Mouse (Mus musculus) liver, embryonic 12.5 days (tissue): ENCODE measurements at regions not wholly inside any gene's neighbourhood (a gene's known extent, or its start where the extent isn't known, plus 50 kb on each side); places are given as distances from the start of the nearest gene placed in this dataset.

ENCODE experiments used
- ATAC-seq: fragments of 200-750 bp; cut with Nextera tagmentation; 2 replicates; pipeline ENCODE4 v1.8.0; 2017; ENCODE audit warnings: moderate number of reproducible peaks, mild to moderate bottlenecking, moderate library complexity
- H3K27ac ChIP-seq: fragments of 300-500 bp; sonication (generic); 2 replicates; pipeline ENCODE4 v1.5.1; 2016; ENCODE audit warnings: mild to moderate bottlenecking
- H3K27me3 ChIP-seq: fragments of 300-500 bp; sonication (generic); replicated peaks from 2 replicates; pipeline ENCODE4 v1.6.1; 2016; ENCODE audit warnings: mild to moderate bottlenecking, moderate library complexity
- H3K36me3 ChIP-seq: fragments of 300-500 bp; sonication (generic); 2 replicates; pipeline ENCODE4 v1.6.1; 2016; ENCODE audit warnings: mild to moderate bottlenecking, moderate library complexity
- H3K4me1 ChIP-seq: fragments of 300-500 bp; sonication (generic); 2 replicates; pipeline ENCODE4 v1.6.1; 2016
- H3K4me2 ChIP-seq: fragments of 300-500 bp; sonication (generic); 2 replicates; pipeline ENCODE4 v1.6.1; 2016; ENCODE audit warnings: mild to moderate bottlenecking, moderate library complexity
- H3K4me3 ChIP-seq: fragments of 300-500 bp; sonication (generic); 2 replicates; pipeline ENCODE4 v1.5.1; 2016; ENCODE audit warnings: mild to moderate bottlenecking, moderate library complexity
- H3K9ac ChIP-seq: fragments of 300-500 bp; sonication (generic); 2 replicates; pipeline ENCODE4 v1.6.1; 2016; ENCODE audit warnings: mild to moderate bottlenecking, moderate library complexity
- H3K9me3 ChIP-seq: fragments of 300-500 bp; sonication (generic); replicated peaks from 2 replicates; pipeline ENCODE4 v1.6.1; 2016; ENCODE audit warnings: mild to moderate bottlenecking, moderate library complexity
- WGBS: fragments of 180-500 bp; shearing (Covaris S2); methylation state at CpG from one replicate; pipeline ENCODE4 v1.1.7; 2016; ENCODE audit not compliant: insufficient replicate concordance; 5-methylcytosine and 5-hydroxymethylcytosine counted together

DNA sequence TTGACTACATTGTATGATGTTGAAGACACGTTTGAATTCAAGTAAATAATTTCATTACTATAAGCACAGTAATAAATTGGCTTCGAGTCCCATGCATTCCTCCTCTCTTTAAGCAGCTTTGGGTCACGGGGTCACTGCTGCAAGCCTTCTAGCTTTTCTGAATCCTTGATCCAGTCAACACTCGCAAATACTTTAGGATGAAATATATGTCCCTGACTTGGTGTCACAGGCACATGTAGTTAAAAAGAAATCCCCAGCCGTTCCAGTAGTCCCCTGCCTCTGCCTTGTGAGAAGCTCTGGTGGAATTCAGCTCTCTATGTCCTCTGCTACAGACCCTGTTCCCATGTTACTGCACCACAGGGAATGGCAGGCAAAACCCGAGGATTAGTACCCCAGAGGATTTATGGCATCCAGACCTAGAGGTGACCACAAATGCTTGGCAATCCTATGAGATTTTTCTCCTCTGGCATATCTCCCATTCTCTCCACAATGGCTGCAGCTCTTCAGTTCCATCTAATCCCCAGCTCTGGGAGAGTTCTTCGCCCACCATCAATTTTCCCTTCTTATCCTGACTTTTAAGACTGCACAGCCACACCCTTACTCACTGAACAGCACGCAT is 449.0 kb downstream of the Fat4 start:
- H3K36me3 ChIP-seq: no peaks in the 10 kb centered on the region
- no peak overlapping the region for H3K4me3 ChIP-seq
- no peak overlapping the region for H3K4me2 ChIP-seq
- no peak overlapping the region for H3K9ac ChIP-seq
- no peaks in the 10 kb centered on the region for H3K27me3 ChIP-seq
- 53% methylated on average over 8 of the region's 8 CpGs for WGBS
- no peaks in the 10 kb centered on the region for H3K4me1 ChIP-seq
- H3K27ac ChIP-seq: no peak overlapping the region
- ATAC-seq: no peak
- no peaks in the 10 kb centered on the region for H3K9me3 ChIP-seq

DNA sequence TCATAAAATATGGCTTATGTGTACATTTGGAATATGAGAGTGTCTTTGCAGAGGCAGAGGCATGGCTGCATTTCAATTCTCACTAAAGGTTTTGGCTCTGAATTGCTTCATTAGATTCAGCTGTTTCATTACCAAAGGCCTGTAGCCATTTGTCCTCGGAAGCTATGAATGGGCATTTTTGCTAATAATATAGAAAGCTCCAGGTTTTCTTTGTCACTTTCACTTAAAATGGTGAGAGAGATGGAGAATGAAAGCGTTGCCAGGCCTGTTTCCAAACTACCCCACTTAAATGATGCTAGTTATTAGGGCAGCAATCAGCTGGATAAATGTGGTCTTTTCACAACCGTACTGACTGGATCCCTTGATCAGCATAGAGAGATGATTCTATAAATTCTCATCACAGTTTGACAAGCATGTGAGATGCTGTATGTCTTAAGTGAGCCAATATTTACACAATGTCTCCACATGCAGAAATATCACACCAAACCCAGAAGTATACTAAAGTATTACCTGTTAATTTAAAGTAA is 454.5 kb downstream of the Fat4 start:
- Histone ChIP-seq H3K4me3 (no peak overlapping the region), H3K9ac (no peak overlapping the region), H3K27me3 (no peaks in the 10 kb centered on the region), H3K27ac (no peak overlapping the region), H3K36me3 (no peaks in the 10 kb centered on the region), H3K9me3 (no peaks in the 10 kb centered on the region), H3K4me1 (no peaks in the 10 kb centered on the region), H3K4me2 (no peak overlapping the region)
- ATAC-seq: no peak
- WGBS: 65% methylated on average over 3 of the region's 3 CpGs

DNA sequence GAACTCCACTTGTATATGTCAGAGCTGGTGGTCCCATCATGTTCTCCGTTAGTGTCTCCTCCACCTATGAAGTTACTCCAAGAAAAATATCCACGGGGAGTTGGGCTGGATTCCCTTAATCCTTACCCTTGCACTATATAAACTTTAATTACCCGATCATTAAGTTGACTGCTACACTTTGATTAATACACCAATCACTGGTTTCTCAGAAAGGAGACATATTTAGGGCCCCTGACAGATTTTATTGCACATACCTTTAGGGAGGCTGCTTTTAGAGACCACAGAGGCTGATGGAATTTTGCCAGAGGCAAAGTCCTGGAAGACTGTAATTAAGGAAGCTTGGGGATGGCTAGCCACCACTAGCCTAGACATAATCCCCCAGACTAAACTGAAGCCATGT is 457.3 kb downstream of the Fat4 start:
- H3K9me3 ChIP-seq: no peaks in the 10 kb centered on the region
- no peak overlapping the region for H3K27ac ChIP-seq
- H3K9ac ChIP-seq: no peak overlapping the region
- no peak overlapping the region for H3K4me2 ChIP-seq
- no peak overlapping the region for H3K4me3 ChIP-seq
- ATAC-seq: no peak
- no peaks in the 10 kb centered on the region for H3K4me1 ChIP-seq
- no peaks in the 10 kb centered on the region for H3K27me3 ChIP-seq
- WGBS: 75% methylated on average over 3 of the region's 3 CpGs
- H3K36me3 ChIP-seq: no peaks in the 10 kb centered on the region

GRCm38 (mm10) chr3:39347578-39347977 is 460.8 kb downstream of the Fat4 start:
- WGBS: 78% methylated on average over 4 of the region's 4 CpGs
- H3K27ac ChIP-seq: no peak overlapping the region

DNA sequence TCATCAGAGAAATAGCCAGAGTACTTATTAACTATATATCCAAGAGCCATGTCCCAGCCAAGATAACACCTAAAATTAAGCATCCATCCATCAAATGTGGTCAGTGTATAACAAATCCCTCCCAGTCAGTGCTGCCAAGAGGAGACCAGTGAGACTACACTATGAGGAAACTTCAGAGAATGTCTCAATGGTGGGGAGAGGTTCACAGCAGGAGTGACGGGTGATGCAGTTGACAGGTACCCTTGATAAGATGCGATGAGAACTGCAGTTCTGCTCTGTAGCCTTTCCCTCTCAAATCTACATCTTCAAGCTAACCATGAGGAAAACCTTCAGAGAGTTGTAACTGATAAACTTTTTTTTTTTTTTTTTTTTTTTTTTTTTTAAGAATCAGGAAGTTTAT is 470.3 kb downstream of the Fat4 start:
- WGBS: 47% methylated on average over 2 of the region's 2 CpGs
- Histone ChIP-seq H3K4me1 (no peaks in the 10 kb centered on the region), H3K36me3 (no peaks in the 10 kb centered on the region), H3K9ac (no peak overlapping the region), H3K4me2 (no peak overlapping the region), H3K27ac (no peak overlapping the region), H3K4me3 (no peak overlapping the region), H3K27me3 (no peaks in the 10 kb centered on the region), H3K9me3 (no peaks in the 10 kb centered on the region)
- no peak for ATAC-seq

More at GRCm38 (mm10) chr3:39347578-39347977, 460.8 kb downstream of the Fat4 start:
- Histone ChIP-seq H3K36me3 (no peaks in the 10 kb centered on the region), H3K9me3 (no peaks in the 10 kb centered on the region), H3K4me2 (no peak overlapping the region), H3K4me1 (no peaks in the 10 kb centered on the region), H3K27me3 (no peaks in the 10 kb centered on the region), H3K4me3 (no peak overlapping the region), H3K9ac (no peak overlapping the region)
- ATAC-seq: no peak

- no peak overlapping the region for H3K9ac ChIP-seq
- no peaks in the 10 kb centered on the region for H3K27me3 ChIP-seq
- H3K9me3 ChIP-seq: no peaks in the 10 kb centered on the region
- WGBS: 55% methylated on average over 2 of the region's 2 CpGs
- H3K4me3 ChIP-seq: no peak overlapping the region
- no peak overlapping the region for H3K4me2 ChIP-seq
- H3K27ac ChIP-seq: no peak overlapping the region
- no peaks in the 10 kb centered on the region for H3K36me3 ChIP-seq
- H3K4me1 ChIP-seq: no peaks in the 10 kb centered on the region
- ATAC-seq: no peak
These were observed 473.5 kb downstream of the Fat4 start for GRCm38 (mm10) chr3:39360278-39360677.

GRCm38 (mm10) chr3:39370926-39371325 is 484.2 kb downstream of the Fat4 start:
- ATAC-seq: no peak
- no peak overlapping the region for H3K4me3 ChIP-seq
- no peaks in the 10 kb centered on the region for H3K36me3 ChIP-seq
- H3K9ac ChIP-seq: no peak overlapping the region
- H3K27ac ChIP-seq: no peak overlapping the region
- WGBS: 69% methylated on average over 4 of the region's 4 CpGs
- H3K27me3 ChIP-seq: no peaks in the 10 kb centered on the region
- H3K4me1 ChIP-seq: no peaks in the 10 kb centered on the region
- no peaks in the 10 kb centered on the region for H3K9me3 ChIP-seq
- no peak overlapping the region for H3K4me2 ChIP-seq

DNA sequence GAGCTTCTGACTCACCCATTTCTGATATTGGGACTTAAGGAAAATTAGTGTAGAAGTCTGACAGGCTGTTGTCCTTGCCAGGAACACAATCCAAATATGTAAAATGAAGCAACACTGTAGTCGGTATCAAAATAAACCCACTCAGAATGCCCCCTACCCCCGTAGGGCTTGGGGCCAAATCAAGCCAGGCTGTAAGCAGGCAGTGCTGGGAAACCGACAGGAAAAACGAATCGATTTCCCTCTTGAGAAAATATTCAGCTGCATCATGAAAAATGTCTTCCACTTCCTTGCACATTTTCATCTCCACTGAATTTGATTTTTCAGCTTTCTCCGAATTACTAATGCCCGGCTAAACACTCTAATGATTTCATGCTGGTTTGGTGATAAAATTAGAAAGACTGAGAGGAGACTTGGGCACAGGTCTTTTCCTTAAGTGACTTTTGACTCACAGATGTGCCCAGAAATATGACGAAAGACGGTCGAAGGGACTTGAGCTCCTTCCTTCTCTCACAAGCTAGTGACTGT is 485.7 kb downstream of the Fat4 start:
- ATAC-seq: no peak
- no peak overlapping the region for H3K4me3 ChIP-seq
- no peaks in the 10 kb centered on the region for H3K4me1 ChIP-seq
- H3K4me2 ChIP-seq: no peak overlapping the region
- no peaks in the 10 kb centered on the region for H3K27me3 ChIP-seq
- no peaks in the 10 kb centered on the region for H3K9me3 ChIP-seq
- no peaks in the 10 kb centered on the region for H3K36me3 ChIP-seq
- WGBS: 78% methylated on average over 10 of the region's 10 CpGs
- H3K9ac ChIP-seq: no peak overlapping the region
- no peak overlapping the region for H3K27ac ChIP-seq

DNA sequence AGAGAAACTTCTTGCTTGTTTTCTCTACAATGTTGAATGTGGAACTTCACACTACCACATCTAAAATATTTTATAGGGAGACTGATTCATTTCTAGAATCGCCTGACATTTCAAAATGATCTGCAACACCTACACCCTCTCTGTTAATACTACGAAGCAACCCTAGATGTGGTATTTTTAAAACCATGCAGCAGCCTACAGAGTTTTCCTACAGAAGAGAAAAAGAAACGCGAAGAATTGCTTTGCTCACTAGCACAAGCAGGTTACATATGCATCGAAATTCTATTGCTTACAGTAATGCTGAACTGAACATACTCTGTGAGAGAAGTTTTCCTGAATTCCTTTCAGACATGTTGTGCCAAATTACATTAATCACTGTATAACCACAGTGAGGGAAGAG is 488.7 kb downstream of the Fat4 start:
- no peak for ATAC-seq
- no peak overlapping the region for H3K4me3 ChIP-seq
- H3K27ac ChIP-seq: no peak overlapping the region
- no peaks in the 10 kb centered on the region for H3K4me1 ChIP-seq
- WGBS: 69% methylated on average over 5 of the region's 5 CpGs
- no peaks in the 10 kb centered on the region for H3K9me3 ChIP-seq
- no peak overlapping the region for H3K4me2 ChIP-seq
- no peaks in the 10 kb centered on the region for H3K36me3 ChIP-seq
- no peaks in the 10 kb centered on the region for H3K27me3 ChIP-seq
- no peak overlapping the region for H3K9ac ChIP-seq

- H3K9ac ChIP-seq: no peak overlapping the region
- H3K4me1 ChIP-seq: no peaks in the 10 kb centered on the region
- no peak overlapping the region for H3K27ac ChIP-seq
- no peak overlapping the region for H3K4me3 ChIP-seq
- H3K36me3 ChIP-seq: no peaks in the 10 kb centered on the region
- H3K27me3 ChIP-seq: no peaks in the 10 kb centered on the region
- no peak overlapping the region for H3K4me2 ChIP-seq
- ATAC-seq: no peak
- WGBS: 66% methylated on average over 1 of the region's 1 CpGs
- no peaks in the 10 kb centered on the region for H3K9me3 ChIP-seq
These were observed 501.8 kb downstream of the Fat4 start for GRCm38 (mm10) chr3:39388491-39388890.

- ATAC-seq: no peak
- no peak overlapping the region for H3K27ac ChIP-seq
- H3K9me3 ChIP-seq: no peaks in the 10 kb centered on the region
- H3K4me3 ChIP-seq: no peak overlapping the region
- H3K4me2 ChIP-seq: no peak overlapping the region
- H3K9ac ChIP-seq: no peak overlapping the region
- H3K4me1 ChIP-seq: no peaks in the 10 kb centered on the region
- 48% methylated on average over 9 of the region's 9 CpGs for WGBS
- H3K27me3 ChIP-seq: no peaks in the 10 kb centered on the region
- no peaks in the 10 kb centered on the region for H3K36me3 ChIP-seq
These were observed 503.7 kb downstream of the Fat4 start for GRCm38 (mm10) chr3:39390442-39390841.

GRCm38 (mm10) chr3:39392053-39392452 is 505.3 kb downstream of the Fat4 start:
- Histone ChIP-seq H3K4me1 (no peaks in the 10 kb centered on the region), H3K9me3 (no peaks in the 10 kb centered on the region), H3K9ac (no peak overlapping the region), H3K4me2 (no peak overlapping the region), H3K36me3 (no peaks in the 10 kb centered on the region), H3K27ac (no peak overlapping the region), H3K27me3 (no peaks in the 10 kb centered on the region), H3K4me3 (no peak overlapping the region)
- 63% methylated on average over 2 of the region's 2 CpGs for WGBS
- no peak for ATAC-seq

GRCm38 (mm10) chr3:39396672-39397071 is 509.9 kb downstream of the Fat4 start:
- ATAC-seq: no peak
- H3K9me3 ChIP-seq: no peaks in the 10 kb centered on the region
- H3K4me3 ChIP-seq: no peak overlapping the region
- H3K36me3 ChIP-seq: no peaks in the 10 kb centered on the region
- no peak overlapping the region for H3K4me2 ChIP-seq
- H3K27me3 ChIP-seq: no peaks in the 10 kb centered on the region
- no peak overlapping the region for H3K27ac ChIP-seq
- H3K9ac ChIP-seq: no peak overlapping the region
- H3K4me1 ChIP-seq: no peaks in the 10 kb centered on the region
